Mouse (Mus musculus) liver, embryonic 14.5 days (tissue): ENCODE results near the gene Trp53bp1.

ENCODE experiments used
- CTCF ChIP-seq: IDR thresholded peaks from 2 replicates; pipeline ENCODE4 v1.5.1; 2016; ENCODE audit warnings: antibody characterized with exemption, low read depth, control low read depth
- EP300 ChIP-seq: IDR thresholded peaks from 2 replicates; pipeline ENCODE4 v1.6.1; 2016; ENCODE audit warnings: antibody characterized with exemption, low read depth

GRCm38 (mm10) chr2:121184142-121184541 lies 87.1 kb downstream of the Trp53bp1 start:
- TF ChIP-seq CTCF (no peak), EP300 (no peak)
